In genomic region chr7:16313481-16314220, GRCm38 (mm10) we compare ENCODE assay signal across 8 mouse cellular contexts. TPM values are rescaled to one million over a fixed set of nuclear protein-coding genes. Genes with fewer than 3 reads are reported as not detected.
DNase-seq lines count a peak whose midpoint lies in the region; ATAC-seq lines count a peak whose summit lies in the region.

No protein-coding gene starts in this region.

- peak; percentile 23 for ATAC-seq in common myeloid progenitor, adult 5-6 weeks (replicated peaks; ENCODE audit: low read depth, poor library complexity, severe bottlenecking)

- intact Hi-C loops in left cerebral cortex, postnatal 36 days (cut with DNase I): loop anchor here (1.0 to 10.0 kb wide), 2 partner anchors 18 to 301 kb away; partner anchors contain the start of gene Arhgap35

- peak; percentile 86 to 95 for DNase-seq in adrenal gland, adult (ENCODE audit: inconsistent age in 2 of 2, low spot score in 1 of 2)
- peak; percentile 91 for DNase-seq in gastrocnemius, postnatal 10 days
- DNase-seq in induced T-regulatory cell, adult 2 months (ENCODE audit: low read depth): peak; percentile 87
- DNase-seq in left cerebral cortex, postnatal 36 days (ENCODE audit: low spot score in 2 of 2): peak; percentile 81 to 86
- peak; percentile 84 for DNase-seq in mesoderm, embryonic 11.5 days (ENCODE audit: low read depth, low spot score)
- peak; percentile 83 for DNase-seq in right cerebral cortex, postnatal 25 days
- peak; percentile 79 to 89 for DNase-seq in urinary bladder, postnatal 4 days (ENCODE audit: low spot score in 2 of 2)

RNA-seq across cellular contexts. Expression of gene Bbc3, which starts 5.5 kb away (rescaled TPM):
- total RNA-seq in common myeloid progenitor, adult 5-6 weeks (2017): 1.4 and 2.5 TPM in 2 replicates
- total RNA-seq in gastrocnemius, postnatal 10 days (2021): 1 to 10 TPM; 4.6 to 6.1 TPM
- 10 to 100 TPM; 11.9 to 14.6 TPM for total RNA-seq in left cerebral cortex, postnatal 36 days (2021)

RNA-seq across cellular contexts. Expression of gene Ccdc9, which starts 27.1 kb away (rescaled TPM):
- total RNA-seq in common myeloid progenitor, adult 5-6 weeks (2017): 53.6 and 123 TPM in 2 replicates
- 10 to 100 TPM; 34.0 to 47.6 TPM for total RNA-seq in gastrocnemius, postnatal 10 days (2021)
- 10 to 100 TPM; 75.4 to 87.2 TPM for total RNA-seq in left cerebral cortex, postnatal 36 days (2021)

RNA-seq across cellular contexts. Expression of gene Inafm1, which starts 40.2 kb away (rescaled TPM):
- total RNA-seq in common myeloid progenitor, adult 5-6 weeks (2017): 15.1 and 18.0 TPM in 2 replicates
- 10 to 100 TPM; 11.0 to 11.7 TPM for total RNA-seq in gastrocnemius, postnatal 10 days (2021)
- 10 to 100 TPM; 32.1 to 33.5 TPM for total RNA-seq in left cerebral cortex, postnatal 36 days (2021)

RNA-seq across cellular contexts. Expression of gene C5ar1, which starts 54.3 kb away (rescaled TPM):
- total RNA-seq in common myeloid progenitor, adult 5-6 weeks (2017): 0.55 TPM in 1 of 2 replicates, not detected in the other
- total RNA-seq in gastrocnemius, postnatal 10 days (2021): 1 to 10 TPM; 3.2 to 3.3 TPM
- total RNA-seq in left cerebral cortex, postnatal 36 days (2021): 1 to 10 TPM in 1 of 2 experiments, under 1 TPM in 1; 0.54 to 2.5 TPM

Comparison
In these comparisons a context has a peak if more than half of its experiments do, and no peak if none do; other contexts are left out.
1. Peak in every context shown above with its lines: DNase-seq and ATAC-seq.